Mouse (Mus musculus): ENCODE measurements at regions not wholly inside any gene's neighbourhood (a gene's known extent, or its start where the extent isn't known, plus 50 kb on each side); places are given as distances from the start of the nearest gene placed in this dataset.

GRCm38 (mm10) chr10:118753061-118753775 lies 116.8 kb downstream of the Dyrk2 start:
- no peak for TF ChIP-seq CTCF (IDR thresholded peaks at IDR 0.05; ENCODE audit: low read depth, low read length)
- no peak for TF ChIP-seq POLR2A (IDR thresholded peaks at IDR 0.05; ENCODE audit: extremely low read depth, insufficient read depth, low read length)

All from liver, adult 2 months (tissue).